Mouse (Mus musculus) heart, embryonic 14.5 days (tissue): Measurements from ENCODE around the gene Dcps. TPM values are rescaled to one million over a fixed set of nuclear protein-coding genes. Genes with fewer than 3 reads are reported as not detected.

Experiments used
- ATAC-seq: fragments of 200-750 bp; cut with Nextera tagmentation; 2 replicates; pipeline ENCODE4 v1.8.0; 2017; ENCODE audit warnings: low read depth, moderate TSS enrichment; ENCODE audit not compliant: insufficient number of reproducible peaks, insufficient read depth, low FRiP score
- H3K27ac ChIP-seq, 2 experiments: fragments of 200-500 bp in 1 of 2; fragments of 300-500 bp in 1 of 2; sonication (generic) in 1 of 2; replicated peaks in 1 of 2; 2 replicates each; pipeline ENCODE4 v1.5.1; 2012 to 2014; ENCODE audit warnings: low read depth in 2 of 2, low read length in 2 of 2, control low read depth in 1 of 2, mild to moderate bottlenecking in 1 of 2, mixed read lengths in 1 of 2; ENCODE audit not compliant: control insufficient read depth in 1 of 2, insufficient read depth in 1 of 2
- H3K27me3 ChIP-seq: fragments of 300-500 bp; sonication (generic); 2 replicates; pipeline ENCODE4 v1.6.1; 2014; ENCODE audit warnings: mild to moderate bottlenecking, low read length, control low read depth; ENCODE audit not compliant: control insufficient read depth, insufficient read depth
- H3K36me3 ChIP-seq: fragments of 300-500 bp; sonication (generic); 2 replicates; pipeline ENCODE4 v1.6.1; 2014; ENCODE audit warnings: mild to moderate bottlenecking, control low read depth, low read length, mixed read lengths; ENCODE audit not compliant: control insufficient read depth, insufficient read depth
- H3K4me1 ChIP-seq, 2 experiments: fragments of 200-500 bp in 1 of 2; fragments of 300-500 bp in 1 of 2; sonication (generic) in 1 of 2; 2 replicates each; pipeline ENCODE4 v1.6.1; 2012 to 2014; ENCODE audit warnings: low read length in 2 of 2, control low read depth in 1 of 2, mixed read lengths in 1 of 2; ENCODE audit not compliant: control insufficient read depth in 2 of 2, insufficient read depth in 2 of 2
- H3K4me2 ChIP-seq: fragments of 300-500 bp; sonication (generic); 2 replicates; pipeline ENCODE4 v1.6.1; 2014; ENCODE audit warnings: mild to moderate bottlenecking, low read length
- H3K4me3 ChIP-seq, 2 experiments: fragments of 200-500 bp in 1 of 2; fragments of 300-500 bp in 1 of 2; sonication (generic) in 1 of 2; 2 replicates each; pipeline ENCODE4 v1.5.1; 2012 to 2014; ENCODE audit warnings: low read length in 2 of 2, mild to moderate bottlenecking in 2 of 2, control low read depth in 1 of 2, low read depth in 1 of 2, moderate library complexity in 1 of 2; ENCODE audit not compliant: control insufficient read depth in 1 of 2, insufficient read depth in 1 of 2
- H3K9ac ChIP-seq: fragments of 300-500 bp; sonication (generic); 2 replicates; pipeline ENCODE4 v1.6.1; 2014; ENCODE audit warnings: mild to moderate bottlenecking, low read length
- H3K9me3 ChIP-seq: fragments of 300-500 bp; sonication (generic); 2 replicates; pipeline ENCODE4 v1.6.1; 2016; ENCODE audit warnings: low read length, control low read depth; ENCODE audit not compliant: control insufficient read depth
- WGBS: fragments of 180-500 bp; shearing (Covaris S2); extraction: QIAGEN DNeasy Blood & Tissue Kit; methylation state at CpG from one replicate; pipeline ENCODE4 v1.1.7; 2014; 5-methylcytosine and 5-hydroxymethylcytosine counted together
- polyA plus RNA-seq: library from polyadenylated mRNA; unstranded; fragments of >200 nt; fragmentation: Nextera tagmentation; extraction: Ambion mirVana; gene quantifications from 2 replicates; pipeline ENCODE4 v1.2.1, GENCODE M21; 2014

Gene Dcps
- polyA plus RNA-seq, 1 experiment from 2014 or later = 62.7 TPM

DNA sequence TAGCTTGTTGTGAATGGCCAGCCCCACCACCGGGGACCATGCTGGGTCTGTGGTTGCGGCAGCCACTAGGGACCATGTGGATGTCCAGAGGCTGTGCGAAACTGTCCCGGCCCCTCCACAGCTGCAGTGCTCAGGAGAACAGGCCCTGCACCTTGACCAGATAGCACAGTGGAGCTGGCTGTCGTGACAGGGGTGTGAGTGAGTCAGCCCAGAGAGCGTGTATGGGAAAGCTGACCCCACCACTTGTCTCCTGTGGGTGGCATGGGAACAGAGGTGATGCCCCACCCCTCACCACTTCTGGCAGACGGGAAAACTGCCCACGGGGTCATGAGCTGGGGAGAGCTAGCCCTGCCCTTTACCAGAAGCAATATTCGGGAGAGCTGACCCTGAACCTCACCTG lies 30.7 kb downstream of the Dcps start:
- H3K4me2 ChIP-seq = no peak overlapping the region
- H3K4me1 ChIP-seq = no peaks in the 10 kb centered on the region
- no peaks in the 10 kb centered on the region for H3K36me3 ChIP-seq
- H3K27me3 ChIP-seq = no peaks in the 10 kb centered on the region
- WGBS = 74% methylated on average over 9 of the region's 9 CpGs
- H3K9ac ChIP-seq = no peak overlapping the region
- H3K4me3 ChIP-seq = no peak overlapping the region
- no peaks in the 10 kb centered on the region for H3K9me3 ChIP-seq
- no peak overlapping the region for H3K27ac ChIP-seq
- ATAC-seq = peak; percentile 43; the same call in 1 of the 2 replicates

DNA sequence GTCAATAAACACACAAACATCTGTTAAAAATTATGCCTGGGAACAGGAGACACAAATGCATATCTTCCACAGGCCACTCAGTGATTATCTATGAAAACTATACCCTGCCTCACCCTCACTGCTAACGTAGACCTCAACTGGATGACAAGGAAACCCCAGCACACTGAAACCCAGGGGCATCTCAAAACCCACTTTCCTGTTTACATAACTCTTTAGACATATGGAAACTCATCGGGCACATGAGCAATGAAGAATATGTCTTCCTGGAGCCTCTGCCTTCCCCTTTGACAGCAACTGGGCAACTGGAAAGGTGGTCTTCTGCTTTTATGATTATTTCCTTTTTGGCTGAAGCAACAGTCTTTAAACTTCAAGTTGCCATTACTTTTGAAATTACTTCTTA lies 33.6 kb downstream of the Dcps start:
- ATAC-seq = no peak
- H3K4me1 ChIP-seq = no peaks in the 10 kb centered on the region; a peak in 1 of 4 replicates
- WGBS = 73% methylated on average over 2 of the region's 2 CpGs

DNA sequence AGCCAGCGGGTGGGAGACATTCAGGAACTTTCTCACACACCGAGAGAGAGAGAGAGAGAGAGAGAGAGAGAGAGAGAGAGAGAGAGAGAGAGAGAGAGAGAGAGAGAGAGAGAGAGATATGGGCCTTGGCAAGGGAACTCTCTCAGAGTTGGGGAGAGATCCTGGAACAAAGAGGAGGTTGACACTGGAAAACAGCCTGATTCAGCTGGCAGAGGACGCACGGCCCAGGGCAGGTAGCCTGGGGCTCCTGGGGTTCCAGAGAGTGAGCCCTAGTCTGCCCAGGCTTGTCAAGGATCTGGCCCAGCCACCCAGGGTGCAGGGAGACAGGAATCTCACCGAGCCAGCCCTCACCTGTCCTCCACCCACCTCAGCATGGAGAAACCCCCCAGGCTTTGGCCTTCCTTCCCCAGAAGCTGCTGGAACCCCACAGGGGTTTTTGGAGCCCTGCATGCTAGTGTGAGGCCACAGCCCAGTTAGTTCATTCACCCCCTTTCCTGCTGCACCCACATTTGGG lies 36.6 kb downstream of the Dcps start:
- Histone ChIP-seq H3K9me3 (no peaks in the 10 kb centered on the region), H3K4me3 (no peak overlapping the region), H3K27me3 (no peaks in the 10 kb centered on the region), H3K36me3 (peaks cover 3% of the 10 kb centered on the region; the same call in 1 of the 2 replicates), H3K4me2 (no peak overlapping the region), H3K4me1 (peaks cover 3 to 6% of the 10 kb centered on the region in 2 experiments; a peak in 3 of 4 replicates), H3K27ac (no peak overlapping the region), H3K9ac (no peak overlapping the region)
- WGBS = 72% methylated on average over 5 of the region's 5 CpGs
- ATAC-seq = 0 out of 2 replicates have a peak, but pooled peaks have one; percentile 41

More for the DNA sequence above, 33.6 kb downstream of the Dcps start:
- Histone ChIP-seq H3K9ac (no peak overlapping the region), H3K4me3 (no peak overlapping the region), H3K36me3 (no peaks in the 10 kb centered on the region), H3K9me3 (no peaks in the 10 kb centered on the region), H3K4me2 (no peak overlapping the region), H3K27me3 (no peaks in the 10 kb centered on the region), H3K27ac (no peak overlapping the region)

DNA sequence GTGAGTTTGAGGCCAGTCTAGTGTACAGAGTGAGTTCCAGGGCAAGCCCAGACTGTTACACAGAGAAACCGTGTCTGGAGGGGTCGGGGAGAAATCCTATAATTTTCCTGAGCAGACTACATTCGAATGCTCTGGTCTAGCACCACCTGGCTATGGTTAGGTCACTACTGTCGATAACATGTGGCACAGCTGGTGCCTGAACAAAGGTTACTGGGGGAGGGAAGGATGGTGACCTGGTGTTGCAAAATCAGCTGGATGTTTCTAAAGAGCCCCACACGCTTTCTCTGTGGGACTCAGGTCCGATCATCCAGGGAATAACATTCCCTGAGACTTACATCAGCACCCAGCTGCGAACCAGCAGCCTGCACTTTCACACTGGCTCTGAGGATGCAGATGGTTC lies 37.8 kb downstream of the Dcps start:
- no peak overlapping the region for H3K9ac ChIP-seq
- no peak overlapping the region for H3K27ac ChIP-seq
- no peaks in the 10 kb centered on the region for H3K9me3 ChIP-seq
- no peak overlapping the region for H3K4me3 ChIP-seq
- 80% methylated on average over 7 of the region's 7 CpGs for WGBS
- ATAC-seq = no peak
- no peaks in the 10 kb centered on the region for H3K27me3 ChIP-seq
- peaks cover 3% of the 10 kb centered on the region; the same call in 1 of the 2 replicates for H3K36me3 ChIP-seq
- no peak overlapping the region for H3K4me2 ChIP-seq
- H3K4me1 ChIP-seq = peaks cover 3 to 6% of the 10 kb centered on the region in 2 experiments; a peak in 3 of 4 replicates

DNA sequence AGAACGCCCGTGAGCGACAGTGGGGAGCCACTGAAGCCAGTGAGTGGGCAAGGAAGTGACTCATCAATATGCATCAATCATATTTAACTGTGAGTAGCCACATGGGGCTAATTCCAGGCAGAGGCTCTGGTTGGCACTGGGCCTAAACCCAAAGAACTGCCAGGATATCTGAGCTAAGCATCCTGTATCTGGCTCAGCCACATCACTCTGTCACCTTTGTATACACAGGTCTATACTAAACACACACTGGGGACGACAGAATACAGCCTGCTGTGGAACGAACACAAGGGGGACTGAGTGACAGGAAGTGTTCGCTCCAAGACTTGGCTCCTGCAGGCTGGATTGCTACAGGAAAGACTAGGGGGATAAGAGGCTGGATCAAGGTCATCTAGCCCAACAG lies 40.3 kb downstream of the Dcps start:
- H3K27me3 ChIP-seq = no peaks in the 10 kb centered on the region
- no peak overlapping the region for H3K4me2 ChIP-seq
- peak; percentile 33; the same call in 1 of the 2 replicates for ATAC-seq
- no peak overlapping the region for H3K9ac ChIP-seq
- peaks cover 3% of the 10 kb centered on the region; the same call in 1 of the 2 replicates for H3K36me3 ChIP-seq
- peaks cover 6 to 7% of the 10 kb centered on the region in 2 experiments; a peak in 3 of 4 replicates for H3K4me1 ChIP-seq
- H3K9me3 ChIP-seq = no peaks in the 10 kb centered on the region
- H3K4me3 ChIP-seq = no peak overlapping the region
- no peak overlapping the region for H3K27ac ChIP-seq
- 52% methylated on average over 6 of the region's 6 CpGs for WGBS

DNA sequence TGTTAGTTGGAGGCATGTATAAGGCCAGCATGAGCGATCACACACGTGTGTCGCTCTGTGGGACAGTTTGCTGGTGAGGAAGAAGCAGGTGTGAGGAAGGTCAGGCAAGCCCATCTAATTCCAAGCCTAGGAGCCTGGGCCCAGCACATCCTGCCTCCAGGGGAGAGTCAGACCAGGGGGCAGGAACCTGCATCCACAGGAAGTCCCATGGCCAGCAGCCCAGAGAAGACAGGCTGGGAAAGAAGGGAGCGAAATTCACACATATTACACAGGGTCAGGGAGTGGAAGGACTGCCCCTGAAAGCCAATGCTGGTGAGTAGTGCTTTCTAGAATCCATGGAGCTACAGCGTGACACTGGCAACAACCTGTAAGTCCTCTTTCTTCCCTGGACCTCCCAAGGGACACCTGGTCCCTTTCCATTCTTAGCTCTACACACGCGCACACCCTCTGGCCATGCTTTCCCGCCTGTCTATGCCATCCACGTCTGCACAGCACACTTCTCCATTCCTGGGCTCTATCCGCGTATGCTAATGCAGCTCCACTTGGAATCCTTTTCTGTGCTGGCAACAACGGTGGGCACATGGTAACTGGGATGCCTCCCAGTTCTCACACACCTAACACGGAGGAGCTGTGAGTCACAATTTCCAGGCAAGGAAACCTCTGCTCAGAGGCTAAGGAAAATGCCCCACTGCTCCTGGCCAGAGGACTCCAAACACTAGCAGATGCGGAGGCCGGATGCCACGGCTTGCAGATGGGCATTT lies 44.0 kb downstream of the Dcps start:
- Histone ChIP-seq H3K27ac (peak overlapping the region; percentile 10 to 25; a peak in 1 of 4 replicates), H3K4me3 (no peak overlapping the region), H3K4me1 (peaks cover 14 to 15% of the 10 kb centered on the region in 2 experiments), H3K27me3 (no peaks in the 10 kb centered on the region), H3K9ac (no peak overlapping the region), H3K9me3 (no peaks in the 10 kb centered on the region), H3K4me2 (no peak overlapping the region), H3K36me3 (peaks cover 3% of the 10 kb centered on the region; the same call in 1 of the 2 replicates)
- 86% methylated on average over 16 of the region's 16 CpGs for WGBS
- no peak for ATAC-seq

DNA sequence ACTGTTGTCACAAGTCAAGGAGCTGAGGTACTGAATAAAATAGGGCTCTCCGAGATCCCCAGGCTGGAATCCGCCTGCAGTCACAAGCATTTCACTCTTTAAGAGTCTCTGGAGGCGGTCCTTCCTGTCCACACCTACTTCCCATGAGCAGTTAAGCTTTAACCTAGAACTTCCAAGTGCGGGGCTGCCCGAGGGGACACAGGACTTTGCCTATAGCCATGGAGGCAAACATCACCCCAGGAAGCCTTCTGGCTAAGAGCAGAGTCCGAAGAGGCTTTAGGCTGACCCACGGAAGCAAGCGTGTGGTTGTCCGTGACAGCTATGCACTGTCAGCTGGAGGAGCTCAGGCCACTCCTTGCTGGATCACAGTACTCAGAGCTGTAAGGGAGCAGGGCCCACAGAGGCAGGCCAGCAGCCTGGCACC lies 46.9 kb downstream of the Dcps start:
- ATAC-seq = no peak
- WGBS = 51% methylated on average over 9 of the region's 9 CpGs
- Histone ChIP-seq H3K4me2 (no peak overlapping the region), H3K27me3 (no peaks in the 10 kb centered on the region), H3K4me1 (peaks cover 11 to 18% of the 10 kb centered on the region in 2 experiments; a peak in 3 of 4 replicates), H3K9me3 (no peaks in the 10 kb centered on the region), H3K4me3 (no peak overlapping the region), H3K36me3 (peaks cover 27% of the 10 kb centered on the region), H3K27ac (no peak overlapping the region), H3K9ac (no peak overlapping the region)
